ENCODE assay signal across 10 mouse cellular contexts in the genomic region with DNA sequence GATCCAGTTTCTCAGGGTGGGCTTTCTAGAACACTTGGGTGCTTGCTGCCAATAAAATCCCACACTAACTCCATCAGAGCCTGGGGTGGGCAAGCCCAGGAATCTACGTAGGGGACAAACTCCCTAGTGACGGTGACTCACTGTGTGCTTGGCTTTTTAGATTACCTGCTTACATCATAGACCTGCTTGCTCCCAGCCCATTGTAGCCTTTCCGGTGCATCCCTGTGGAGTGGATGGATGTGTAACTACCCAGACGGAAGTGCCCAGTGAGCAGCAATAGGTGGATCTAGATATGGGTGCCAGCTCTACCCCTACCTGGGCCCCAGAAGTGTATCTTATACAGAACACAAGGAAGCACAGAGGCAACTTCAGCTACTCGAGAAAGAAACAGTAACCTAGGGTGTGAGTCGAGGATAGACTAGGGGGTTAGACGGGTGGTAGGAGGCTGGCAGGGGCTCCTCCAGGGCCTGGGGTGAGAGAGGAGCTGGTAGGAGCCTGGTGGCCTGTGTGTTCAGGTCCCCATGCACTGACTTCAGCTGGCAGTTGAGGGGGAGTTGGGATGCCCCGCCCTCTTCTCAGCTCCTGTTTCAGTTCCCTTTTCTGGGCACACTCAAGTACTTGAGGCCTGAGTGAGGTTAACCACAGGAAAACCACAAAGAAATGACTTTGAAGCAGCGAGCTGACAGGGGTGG.
A peak's percentile ranks its signal among the peaks of the same experiment; 100 is the strongest.
DNase-seq lines count a peak whose midpoint lies in the region; ATAC-seq and TF ChIP-seq lines count a peak whose summit lies in the region.
"Had no signal": no experiment of that assay in that cellular context is flagged by ENCODE, and none has a peak within 500 bp of the region (broad histone marks: within the 10 kb centered on the region; RNA-seq: fewer than 3 reads in every experiment).

No protein-coding gene starts in this region.

- H3K4me2 ChIP-seq in kidney, embryonic 15.5 days, result no peak overlapping the region
- no peak overlapping the region for H3K4me2 ChIP-seq in lung, postnatal 0 days (replicated peaks; ENCODE audit: low read depth, low read length)

- intact Hi-C loops in gastrocnemius, postnatal 14 days (cut with DNase I; ENCODE audit: low total_unique reads), result loop anchor here (5.0 kb wide), 1 partner anchor 74 kb away; no protein-coding TSS in a partner anchor

- 79% methylated on average over 9 of the region's 9 CpGs for WGBS in kidney, embryonic 15.5 days
- WGBS in lung, postnatal 0 days, result 52% methylated on average over 9 of the region's 9 CpGs

- H3K9me3 ChIP-seq in kidney, embryonic 15.5 days (replicated peaks), result no peaks in the 10 kb centered on the region
- H3K9me3 ChIP-seq in lung, postnatal 0 days (ENCODE audit: low read length), result no peaks in the 10 kb centered on the region

- no peak for TF ChIP-seq EP300 in lung, postnatal 0 days (IDR thresholded peaks at IDR 0.05)

- H3K9ac ChIP-seq in kidney, embryonic 15.5 days, result no peak overlapping the region
- no peak overlapping the region for H3K9ac ChIP-seq in lung, postnatal 0 days (replicated peaks; ENCODE audit: low read depth)

- ATAC-seq in kidney, embryonic 15.5 days (replicated peaks; ENCODE audit: low FRiP score), result 0 out of 2 replicates have a peak, but pooled peaks have one; percentile 33
- ATAC-seq in lung, postnatal 0 days, result peak; percentile 55

- no peaks in the 10 kb centered on the region for H3K36me3 ChIP-seq in kidney, embryonic 15.5 days
- H3K36me3 ChIP-seq in lung, postnatal 0 days (ENCODE audit: insufficient read depth, low read length), result no peaks in the 10 kb centered on the region
- no peaks in the 10 kb centered on the region for H3K36me3 ChIP-seq in splenic B cell, adult 2 months (ENCODE audit: control insufficient read depth, insufficient read depth, low read length, poor library complexity, severe bottlenecking)

- H3K27me3 ChIP-seq in kidney, embryonic 15.5 days, result no peaks in the 10 kb centered on the region
- H3K27me3 ChIP-seq in lung, postnatal 0 days (replicated peaks; ENCODE audit: insufficient read depth, low read length), result no peaks in the 10 kb centered on the region
- no peaks in the 10 kb centered on the region; the same call in 1 of the 2 replicates for H3K27me3 ChIP-seq in splenic B cell, adult 2 months (ENCODE audit: control insufficient read depth, insufficient read depth, low read length, poor library complexity, severe bottlenecking)

- peaks cover 6% of the 10 kb centered on the region; the same call in 1 of the 2 replicates for H3K4me1 ChIP-seq in kidney, embryonic 15.5 days
- H3K4me1 ChIP-seq in lung, postnatal 0 days (ENCODE audit: insufficient read depth, low read depth, low read length), result no peaks in the 10 kb centered on the region

- no peak overlapping the region for H3K4me3 ChIP-seq in kidney, embryonic 15.5 days (replicated peaks)
- no peak overlapping the region for H3K4me3 ChIP-seq in lung, postnatal 0 days (ENCODE audit: low read depth, low read length)

- no peak for TF ChIP-seq CTCF in lung, postnatal 0 days (IDR thresholded peaks at IDR 0.05)

- DNase-seq in kidney, adult 9 months, result no peak
- peak; percentile 57 for DNase-seq in NIH3T3 (ENCODE audit: low read depth)
- DNase-seq in lung, postnatal 0 days (ENCODE audit: low spot score), result peak; percentile 78
- peak; percentile 94 for DNase-seq in splenic B cell, adult 2 months (ENCODE audit: low read depth, low spot score)
- DNase-seq in kidney, adult 18-20 months, result no peak
- DNase-seq in urinary bladder, adult 18-20 months (ENCODE audit: low spot score in 2 of 2), result no peak
- no peak for DNase-seq in gastrocnemius, postnatal 14 days
- DNase-seq: gastrocnemius, postnatal 10 days; kidney, adult 11 months had no signal

- H3K27ac ChIP-seq in kidney, embryonic 15.5 days, result no peak overlapping the region
- peak overlapping the region; percentile 55 for H3K27ac ChIP-seq in lung, postnatal 0 days (ENCODE audit: low read length)

Comparison
In these comparisons a context has a peak if more than half of its experiments do, and no peak if none do; other contexts are left out.
1. DNase-seq: peak in NIH3T3 (single experiment), lung, postnatal 0 days (single experiment) and splenic B cell, adult 2 months (single experiment); none in kidney, adult 9 months (single experiment), kidney, adult 18-20 months (single experiment), urinary bladder, adult 18-20 months (0 of 2) and gastrocnemius, postnatal 14 days (single experiment).